Mouse (Mus musculus) ES-Bruce4 (cell line): ENCODE data around the gene Lpin1.

Experiments
- EP300 ChIP-seq: IDR thresholded peaks from 2 replicates; pipeline ENCODE4 v1.6.1; 2011; ENCODE audit warnings: low read depth, low read length; ENCODE audit not compliant: insufficient read depth
- POLR2A ChIP-seq: IDR thresholded peaks from one replicate; pipeline ENCODE4 v1.8.1; 2011; ENCODE audit warnings: low read length; ENCODE audit not compliant: insufficient read depth

GRCm38 (mm10) chr12:16639078-16639771 is 28.5 kb upstream of the Lpin1 start:
- TF ChIP-seq EP300 = no peak
- no peak for TF ChIP-seq POLR2A
